Mouse (Mus musculus): ENCODE measurements around the gene Snx29.

DNA sequence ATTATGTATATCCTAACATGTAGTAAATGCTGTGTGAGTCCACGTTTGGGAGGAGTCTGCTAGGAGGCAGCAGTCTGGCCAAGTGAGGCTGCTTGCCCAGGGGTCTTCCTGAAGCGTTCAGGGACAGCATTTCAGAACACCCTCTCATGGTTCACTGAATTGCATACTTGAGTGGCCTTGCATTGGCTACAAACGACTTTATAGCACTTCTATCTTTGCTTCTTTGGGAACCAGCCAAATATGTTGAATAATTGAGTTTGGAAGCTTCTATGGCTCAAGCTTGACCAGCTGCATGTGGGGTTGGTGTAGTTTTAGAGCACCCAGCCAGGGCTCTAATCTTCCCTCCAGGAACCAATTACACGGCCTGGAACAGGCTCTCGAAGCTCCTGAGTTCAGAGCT, 307.8 kb downstream of the Snx29 start:
- TF ChIP-seq POLR2A (IDR thresholded peaks at IDR 0.05; ENCODE audit: borderline replicate concordance, low read depth, low read length) = no peak
- no peak for TF ChIP-seq CTCF (IDR thresholded peaks at IDR 0.05; ENCODE audit: low read depth, low read length)
